Mouse (Mus musculus) CH12.LX (cell line): ENCODE measurements around the gene Gga1. TPM values are rescaled to one million over a fixed set of nuclear protein-coding genes. Genes with fewer than 3 reads are reported as not detected.

Experiments used
- DNase-seq: peaks from one replicate; pipeline ENCODE4 v3.0.0-alpha.2; 2013; ENCODE audit errors: extremely low read depth
- H3K27ac ChIP-seq: 2 replicates; pipeline ENCODE4 v1.5.1; 2012; ENCODE audit warnings: low read depth, mild to moderate bottlenecking, control low read depth, moderate library complexity; ENCODE audit not compliant: insufficient read depth
- H3K27me3 ChIP-seq: replicated peaks from 2 replicates; pipeline ENCODE3; 2012; ENCODE audit warnings: inconsistent platforms
- H3K36me3 ChIP-seq, 2 experiments: replicated peaks in 1 of 2; 2 replicates each; pipeline versions ENCODE3 to v1.6.1; 2012; ENCODE audit warnings: inconsistent platforms in 1 of 2, low read length in 1 of 2, mild to moderate bottlenecking in 1 of 2, mixed read lengths in 1 of 2, moderate library complexity in 1 of 2; ENCODE audit not compliant: control insufficient read depth in 1 of 2, insufficient read depth in 1 of 2
- H3K4me1 ChIP-seq, 2 experiments: 2 replicates each; pipeline ENCODE4 v1.6.1; 2012; ENCODE audit warnings: inconsistent platforms in 1 of 2, moderate library complexity in 1 of 2; ENCODE audit not compliant: insufficient read depth in 2 of 2, control insufficient read depth in 1 of 2
- H3K4me2 ChIP-seq: 2 replicates; pipeline ENCODE4 v1.6.1; 2012; ENCODE audit warnings: low read depth, mild to moderate bottlenecking, control low read depth; ENCODE audit not compliant: poor library complexity, insufficient read depth, severe bottlenecking
- H3K4me3 ChIP-seq, 3 experiments: fragments of 150-350 bp in 1 of 3; sonication (generic) in 1 of 3; replicated peaks in 1 of 3; 2 replicates each; pipeline versions ENCODE3 to v1.5.1; 2011 to 2012; ENCODE audit warnings: low read depth in 2 of 3, low read length in 2 of 3, mild to moderate bottlenecking in 2 of 3, moderate library complexity in 2 of 3, control low read depth in 1 of 3, improper control_type of control experiment in 1 of 3, inconsistent platforms in 1 of 3, mixed read lengths in 1 of 3; ENCODE audit not compliant: poor library complexity in 1 of 3
- H3K79me2 ChIP-seq: replicated peaks from 2 replicates; pipeline ENCODE4 v1.6.1; 2012; ENCODE audit warnings: mild to moderate bottlenecking, moderate library complexity; ENCODE audit not compliant: control insufficient read depth, poor library complexity, insufficient read depth, severe bottlenecking; ENCODE audit errors: extremely low read depth
- H3K9ac ChIP-seq: 2 replicates; pipeline ENCODE4 v1.6.1; 2012; ENCODE audit warnings: low read depth, mild to moderate bottlenecking, control low read depth, moderate library complexity; ENCODE audit not compliant: insufficient read depth
- H3K9me3 ChIP-seq: replicated peaks from 2 replicates; pipeline ENCODE3; 2012; ENCODE audit warnings: low read length, inconsistent platforms, mixed read lengths
- ELF1 ChIP-seq: IDR thresholded peaks from 2 replicates; pipeline ENCODE4 v1.6.1; 2014; ENCODE audit warnings: low read depth, mild to moderate bottlenecking, inconsistent platforms, low read length, improper control_type of control experiment
- EP300 ChIP-seq: IDR thresholded peaks from 2 replicates; pipeline ENCODE4 v1.6.1; 2011; ENCODE audit warnings: low read length, improper control_type of control experiment
- ETS1 ChIP-seq: conservative IDR thresholded peaks from 2 replicates; pipeline ENCODE4 v1.6.1; 2012; ENCODE audit warnings: low read depth, mild to moderate bottlenecking, inconsistent platforms, low read length, improper control_type of control experiment, moderate library complexity
- HCFC1 ChIP-seq: IDR thresholded peaks from 2 replicates; pipeline ENCODE4 v1.6.1; 2012; ENCODE audit warnings: low read depth, mild to moderate bottlenecking, inconsistent platforms, low read length, improper control_type of control experiment
- IRF4 ChIP-seq: IDR thresholded peaks from 2 replicates; pipeline ENCODE4 v1.6.1; 2014; ENCODE audit warnings: low read depth, mild to moderate bottlenecking, inconsistent platforms, low read length, improper control_type of control experiment
- MAX ChIP-seq: IDR thresholded peaks from 2 replicates; pipeline ENCODE4 v1.6.1; 2011; ENCODE audit warnings: low read length, improper control_type of control experiment
- MAZ ChIP-seq: IDR thresholded peaks from 2 replicates; pipeline ENCODE4 v1.6.1; 2012; ENCODE audit warnings: low read depth, mild to moderate bottlenecking, inconsistent platforms, low read length, improper control_type of control experiment, moderate library complexity
- MXI1 ChIP-seq: IDR thresholded peaks from 2 replicates; pipeline ENCODE4 v1.6.1; 2011; ENCODE audit warnings: mild to moderate bottlenecking, low read depth, low read length, improper control_type of control experiment
- POLR2A ChIP-seq: IDR thresholded peaks from 2 replicates; pipeline ENCODE4 v1.6.1; 2011; ENCODE audit warnings: low read depth, mild to moderate bottlenecking, improper control_type of control experiment, low read length
- SMC3 ChIP-seq: IDR thresholded peaks from 2 replicates; pipeline ENCODE4 v1.6.1; 2011; ENCODE audit warnings: low read depth, low read length, improper control_type of control experiment
- TCF12 ChIP-seq: IDR thresholded peaks from 2 replicates; pipeline ENCODE4 v1.6.1; 2014; ENCODE audit warnings: low read depth, mild to moderate bottlenecking, inconsistent platforms, low read length, improper control_type of control experiment
- UBTF ChIP-seq: IDR thresholded peaks from 2 replicates; pipeline ENCODE4 v1.6.1; 2012; ENCODE audit warnings: low read depth, mild to moderate bottlenecking, inconsistent platforms, low read length, improper control_type of control experiment, moderate library complexity
- ZC3H11A ChIP-seq: IDR thresholded peaks from 2 replicates; pipeline ENCODE4 v1.6.1; 2012; ENCODE audit warnings: low read depth, mild to moderate bottlenecking, inconsistent platforms, low read length, improper control_type of control experiment
- ZKSCAN1 ChIP-seq: IDR thresholded peaks from 2 replicates; pipeline ENCODE4 v1.6.1; 2012; ENCODE audit warnings: low read depth, inconsistent platforms, low read length, improper control_type of control experiment, borderline replicate concordance
- ZNF384 ChIP-seq: IDR thresholded peaks from 2 replicates; pipeline ENCODE4 v1.6.1; 2012; ENCODE audit warnings: low read depth, low read length, improper control_type of control experiment, inconsistent platforms
- dilution Hi-C: fragments of 300-500 bp; cut with MboI; formaldehyde crosslinking; loops from 2 replicates; pipeline ENCODE4 v1.14.3; 2020; ENCODE audit warnings: low sequenced_read_pairs; ENCODE audit not compliant: extremely low pct_unique_long_range_greater_than_20kb, extremely low pct_ligation_motif_present
- in situ Hi-C: fragments of 300-500 bp; cut with MboI; formaldehyde crosslinking; loops from 3 replicates; pipeline ENCODE4 v1.14.3; 2019; ENCODE audit warnings: low sequenced_read_pairs, low pct_ligation_motif_present, low pct_unique_long_range_greater_than_20kb, mixed read lengths
- polyA plus RNA-seq: library from polyadenylated mRNA; unstranded; fragments of >175 nt; gene quantifications from 2 replicates; pipeline ENCODE4 v1.2.1, GENCODE M21; 2012; ENCODE audit warnings: low read depth; ENCODE audit not compliant: insufficient read length
- total RNA-seq, 2 experiments: library from RNA; depleted of rRNA; stranded (reverse); fragments of 300-350 nt in 1 of 2; fragments of >200 nt in 1 of 2; gene quantifications; 2 replicates each; pipeline ENCODE4 v1.2.3; 2012 to 2014

Gene Gga1
- total and polyA plus RNA-seq, 3 experiments: 5.7 to 24.5 (median 13.7) TPM

DNA sequence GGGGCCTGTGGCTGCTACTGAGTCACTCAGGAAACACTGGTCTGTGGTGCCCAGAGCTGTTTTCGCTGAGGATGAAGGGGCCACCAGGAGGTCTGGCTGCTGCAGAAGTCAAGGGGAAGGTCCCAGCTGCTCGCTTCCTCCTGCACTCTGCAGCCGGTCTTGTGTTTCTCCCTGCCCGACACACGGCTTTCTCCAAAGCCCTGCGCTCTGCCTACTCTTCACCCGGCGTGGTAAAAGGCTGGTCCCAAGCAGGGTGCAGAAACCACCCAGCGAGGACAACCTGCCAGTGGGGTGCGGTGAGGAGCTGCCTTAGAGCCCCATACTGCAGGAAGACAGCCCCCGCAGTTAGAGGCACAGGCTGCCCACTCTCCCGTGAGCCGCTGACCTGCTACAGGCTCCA lies 17.7 kb downstream of the Gga1 start:
- no peak for TF ChIP-seq ZNF384
- 0 out of 2 replicates have a peak, but pooled peaks have one; percentile 65 for TF ChIP-seq UBTF
- TF ChIP-seq MXI1: no peak
- TF ChIP-seq IRF4: peak; percentile 42; the same call in 1 of the 2 replicates
- 0 out of 2 replicates have a peak, but pooled peaks have one; percentile 9 for TF ChIP-seq ETS1
- TF ChIP-seq ELF1: peak; percentile 27; the same call in 1 of the 2 replicates
- TF ChIP-seq EP300: peak; percentile 34; the same call in 1 of the 2 replicates
- TF ChIP-seq MAX: no peak
- no peak for TF ChIP-seq MAZ
- TF ChIP-seq HCFC1: 0 out of 2 replicates have a peak, but pooled peaks have one; percentile 6
- TF ChIP-seq POLR2A: peak; percentile 27; the same call in 1 of the 2 replicates
- peak; percentile 55; the same call in 1 of the 2 replicates for TF ChIP-seq TCF12
- TF ChIP-seq, all 38 proteins: peak for 8
- Histone ChIP-seq H3K36me3 (peaks cover 26 to 43% of the 10 kb centered on the region in 2 experiments), H3K27me3 (no peaks in the 10 kb centered on the region), H3K4me3 (peak overlapping the region in 2 of 3 experiments; percentile 5 to 23), H3K9me3 (no peaks in the 10 kb centered on the region), H3K4me1 (peaks cover 49 to 93% of the 10 kb centered on the region in 2 experiments), H3K79me2 (no peaks in the 10 kb centered on the region), H3K9ac (no peak overlapping the region), H3K27ac (peak overlapping the region; percentile 77), H3K4me2 (peak overlapping the region; percentile 33; the same call in 1 of the 2 replicates)
- dilution Hi-C loops (no loop called here), in situ Hi-C loops (no loop called here)
- peak; percentile 71 for DNase-seq

DNA sequence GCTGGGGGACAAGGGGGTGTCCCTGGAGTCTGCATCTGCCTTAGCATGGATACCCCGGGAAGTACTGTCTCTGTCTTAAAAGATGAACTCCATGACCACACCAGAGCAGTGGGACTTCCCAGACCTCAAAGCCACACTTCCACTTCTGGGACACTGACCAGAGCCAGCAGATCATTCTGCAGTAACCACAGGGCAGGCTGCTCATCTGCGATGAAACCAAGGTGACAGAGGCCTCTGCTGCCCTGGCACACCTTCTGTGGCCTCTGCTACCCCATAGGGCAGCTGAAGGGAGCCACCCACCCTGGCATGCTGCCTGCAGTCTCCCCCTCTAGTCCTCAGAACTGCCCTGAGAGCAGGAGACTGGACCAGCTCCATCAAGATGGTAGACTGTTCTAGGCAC lies 18.8 kb downstream of the Gga1 start:
- no peaks in the 10 kb centered on the region; the same call in 1 of the 2 replicates for H3K79me2 ChIP-seq
- dilution Hi-C loops (no loop called here), in situ Hi-C loops (no loop called here)
- no peak overlapping the region for H3K27ac ChIP-seq
- H3K9me3 ChIP-seq: no peaks in the 10 kb centered on the region
- no peaks in the 10 kb centered on the region for H3K27me3 ChIP-seq
- no peak for DNase-seq
- H3K4me1 ChIP-seq: peaks cover 49 to 87% of the 10 kb centered on the region in 2 experiments
- no peak overlapping the region for H3K4me3 ChIP-seq
- 0 out of 2 replicates have a peak, but pooled peaks have one; percentile 5 for TF ChIP-seq EP300
- no peak for TF ChIP-seq SMC3
- peaks cover 24 to 37% of the 10 kb centered on the region in 2 experiments for H3K36me3 ChIP-seq
- H3K4me2 ChIP-seq: no peak overlapping the region
- H3K9ac ChIP-seq: no peak overlapping the region

- H3K4me2 ChIP-seq: no peak overlapping the region
- in situ Hi-C loops (no loop called here), dilution Hi-C loops (no loop called here)
Observed at GRCm38 (mm10) chr15:78896149-78896548, 19.2 kb downstream of the Gga1 start.

More at GRCm38 (mm10) chr15:78896149-78896548, 19.2 kb downstream of the Gga1 start:
- H3K27ac ChIP-seq: no peak overlapping the region
- H3K27me3 ChIP-seq: no peaks in the 10 kb centered on the region
- peaks cover 49 to 87% of the 10 kb centered on the region in 2 experiments for H3K4me1 ChIP-seq
- H3K9ac ChIP-seq: no peak overlapping the region
- no peaks in the 10 kb centered on the region; the same call in 1 of the 2 replicates for H3K79me2 ChIP-seq
- no peak overlapping the region for H3K4me3 ChIP-seq
- no peak for TF ChIP-seq TCF12
- no peak for TF ChIP-seq ZKSCAN1
- no peak for TF ChIP-seq MXI1
- no peak for TF ChIP-seq IRF4
- TF ChIP-seq HCFC1: no peak
- TF ChIP-seq ZC3H11A: no peak
- TF ChIP-seq MAZ: no peak
- peaks cover 20 to 34% of the 10 kb centered on the region in 2 experiments for H3K36me3 ChIP-seq
- no peaks in the 10 kb centered on the region for H3K9me3 ChIP-seq
- DNase-seq: no peak
